Mouse (Mus musculus) gastrocnemius, adult 8-10 months (tissue): ENCODE data around the gene Map3k11. TPM values are rescaled to one million over a fixed set of nuclear protein-coding genes. Genes with fewer than 3 reads are reported as not detected.
A peak's percentile ranks its signal among the peaks of the same experiment; 100 is the strongest.
"Not testable (repeated sequence)": the region's sequence is repeated elsewhere in the genome, so short reads cannot be mapped to it uniquely, and the experiment has no call there.

ENCODE experiments used
- DNase-seq, 2 experiments: peaks; one replicate each; pipeline ENCODE4 v3.0.0; 2022; ENCODE audit warnings: low spot score in 2 of 2
- total RNA-seq, 4 experiments: library from RNA; stranded (reverse); gene quantifications; 2 replicates each; pipeline ENCODE4 v1.2.4; 2022

Gene Map3k11
- total RNA-seq, 4 experiments from 2014 or later, result 7.1 to 8.7 (median 8.1) TPM

DNA sequence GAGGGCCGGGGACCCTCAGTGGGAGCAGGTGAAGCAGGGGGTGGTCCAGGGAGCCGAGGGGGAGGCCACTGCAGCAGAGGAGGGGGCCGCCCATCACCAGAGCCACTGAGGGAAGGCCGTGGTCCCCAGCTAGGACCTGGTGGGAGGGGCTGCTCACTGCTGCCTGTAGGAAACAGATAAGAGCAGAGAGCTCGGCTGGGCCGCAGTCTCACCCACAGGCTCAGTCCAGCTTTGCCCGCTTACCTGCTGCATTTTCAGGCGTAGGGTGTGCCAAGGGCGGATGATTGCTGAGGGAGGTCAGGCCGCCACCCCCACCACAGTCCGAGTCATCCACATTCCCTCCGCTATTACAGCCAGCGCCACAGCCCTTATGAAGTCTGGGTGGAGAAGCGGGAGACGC, 23.1 kb upstream of the Map3k11 start:
- DNase-seq, result no peak

- DNase-seq, result no peak
Measured at GRCm38 (mm10) chr19:5666386-5666785, 22.2 kb upstream of the Map3k11 start.

GRCm38 (mm10) chr19:5668372-5668771, 20.2 kb upstream of the Map3k11 start:
- no peak for DNase-seq

- DNase-seq, result no peak
Measured at GRCm38 (mm10) chr19:5680432-5680831, 8.1 kb upstream of the Map3k11 start.

DNA sequence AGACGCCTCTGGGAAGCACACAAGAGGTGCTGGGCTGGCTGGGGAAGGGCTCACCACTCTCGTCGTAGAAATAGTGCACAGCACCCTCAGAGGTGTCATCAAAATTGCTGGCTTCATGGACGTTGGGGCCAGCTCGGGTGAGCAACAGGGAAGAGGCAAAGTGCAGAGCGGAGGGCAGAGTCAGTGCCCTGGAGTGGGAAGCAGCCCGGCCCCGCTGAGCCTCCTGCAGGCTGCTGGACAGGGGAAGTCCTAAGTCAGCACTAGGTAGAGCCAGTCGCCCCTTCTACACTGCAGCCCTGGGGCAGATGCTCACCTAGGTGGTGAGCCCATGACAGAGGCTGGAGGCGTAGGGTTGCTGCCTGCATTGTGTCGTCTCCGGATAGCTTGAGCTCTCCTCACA, 4.3 kb upstream of the Map3k11 start:
- no peak for DNase-seq

DNA sequence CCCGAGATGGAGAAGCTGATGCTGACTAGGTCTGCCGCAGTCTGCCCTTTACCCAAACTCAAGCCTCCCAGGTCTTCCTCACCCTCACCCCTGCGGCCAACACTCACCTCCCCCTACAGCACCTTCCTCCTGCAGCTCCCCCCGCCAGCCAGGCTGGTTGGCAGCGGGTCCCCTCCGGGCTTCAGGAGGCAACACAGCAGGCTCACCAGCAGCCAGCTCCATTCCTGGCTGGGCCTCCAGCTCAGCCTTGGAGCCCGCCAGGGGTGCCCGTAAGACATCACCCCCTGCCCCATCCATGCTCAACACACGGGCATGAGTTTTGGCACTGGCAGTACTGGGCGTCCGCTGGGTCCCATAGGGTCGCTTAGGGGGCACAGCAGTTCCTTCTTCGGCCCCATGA, 3.6 kb upstream of the Map3k11 start:
- DNase-seq, result no peak

GRCm38 (mm10) chr19:5685431-5685830, 3.1 kb upstream of the Map3k11 start:
- DNase-seq, result no peak

GRCm38 (mm10) chr19:5685861-5686260, 2.7 kb upstream of the Map3k11 start:
- DNase-seq, result no peak

DNA sequence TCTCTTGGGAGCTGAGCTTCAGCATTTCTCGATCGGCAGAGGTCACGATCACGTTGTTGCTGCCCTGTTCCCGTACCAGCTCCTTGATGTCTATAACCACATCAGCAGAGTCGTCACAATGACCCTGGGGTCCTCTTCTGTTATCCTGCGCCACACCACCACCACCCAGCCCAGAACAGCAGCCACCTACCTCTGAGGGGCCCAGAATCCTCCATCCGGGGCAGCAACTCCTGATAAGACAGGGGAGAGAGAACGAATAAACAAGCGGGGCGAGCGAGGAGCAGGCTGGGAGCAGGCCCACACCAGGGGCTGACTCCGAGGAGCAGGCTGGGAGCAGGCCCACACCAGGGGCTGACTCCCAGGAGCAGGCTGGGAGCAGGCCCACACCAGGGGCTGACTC, 2.1 kb upstream of the Map3k11 start:
- no peak for DNase-seq

DNA sequence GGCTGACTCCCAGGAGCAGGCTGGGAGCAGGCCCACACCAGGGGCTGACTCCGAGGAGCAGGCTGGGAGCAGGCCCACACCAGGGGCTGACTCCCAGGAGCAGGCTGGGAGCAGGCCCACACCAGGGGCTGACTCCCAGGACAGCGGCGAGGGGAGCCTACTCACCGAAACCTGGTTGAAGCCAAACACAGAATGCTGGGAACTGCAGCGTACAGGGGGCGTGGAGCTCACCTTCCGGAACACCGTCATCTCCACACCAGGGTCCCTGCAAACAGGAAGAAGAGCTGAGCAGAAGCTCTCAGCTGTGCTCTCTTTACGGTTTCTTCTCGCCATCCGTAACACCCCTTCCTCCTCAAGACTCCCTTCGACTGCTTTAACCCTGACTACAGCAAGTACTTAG, 1.6 kb upstream of the Map3k11 start:
- not testable (repeated sequence) for DNase-seq

DNA sequence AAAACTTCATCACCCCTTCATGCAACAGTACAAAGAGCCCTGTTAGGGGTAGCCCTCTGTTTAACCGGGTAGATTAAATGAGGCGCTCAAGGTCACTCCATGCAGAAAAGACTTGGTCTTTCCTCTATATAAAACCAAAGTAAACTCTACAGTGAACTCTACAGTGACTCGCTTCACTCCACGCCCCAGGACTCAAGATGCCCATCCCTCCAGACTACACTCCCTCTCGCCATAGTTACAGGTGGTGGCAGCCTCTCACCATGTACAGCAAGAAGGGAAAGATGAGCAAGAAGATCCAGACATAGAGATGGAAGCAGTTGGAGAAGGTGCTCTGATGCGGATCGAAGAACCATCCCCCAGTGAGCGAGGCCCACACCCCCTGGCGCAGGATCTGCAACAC, 804 bp upstream of the Map3k11 start:
- DNase-seq, result no peak

- no peak for DNase-seq
Measured at GRCm38 (mm10) chr19:5689088-5689428, 516 bp downstream of the Map3k11 start.

- peak; percentile 77 to 81 for DNase-seq
Measured at GRCm38 (mm10) chr19:5689565-5690342, 1.2 kb downstream of the Map3k11 start.

- no peak for DNase-seq
Measured at GRCm38 (mm10) chr19:5690343-5690735, 1.8 kb downstream of the Map3k11 start.

GRCm38 (mm10) chr19:5691601-5692000, 3.1 kb downstream of the Map3k11 start:
- DNase-seq, result no peak

- DNase-seq, result no peak
Measured at GRCm38 (mm10) chr19:5692086-5692912, 3.8 kb downstream of the Map3k11 start.

- no peak for DNase-seq
Measured at GRCm38 (mm10) chr19:5692913-5693396, 4.4 kb downstream of the Map3k11 start.

GRCm38 (mm10) chr19:5693801-5694200, 5.3 kb downstream of the Map3k11 start:
- DNase-seq, result no peak

DNA sequence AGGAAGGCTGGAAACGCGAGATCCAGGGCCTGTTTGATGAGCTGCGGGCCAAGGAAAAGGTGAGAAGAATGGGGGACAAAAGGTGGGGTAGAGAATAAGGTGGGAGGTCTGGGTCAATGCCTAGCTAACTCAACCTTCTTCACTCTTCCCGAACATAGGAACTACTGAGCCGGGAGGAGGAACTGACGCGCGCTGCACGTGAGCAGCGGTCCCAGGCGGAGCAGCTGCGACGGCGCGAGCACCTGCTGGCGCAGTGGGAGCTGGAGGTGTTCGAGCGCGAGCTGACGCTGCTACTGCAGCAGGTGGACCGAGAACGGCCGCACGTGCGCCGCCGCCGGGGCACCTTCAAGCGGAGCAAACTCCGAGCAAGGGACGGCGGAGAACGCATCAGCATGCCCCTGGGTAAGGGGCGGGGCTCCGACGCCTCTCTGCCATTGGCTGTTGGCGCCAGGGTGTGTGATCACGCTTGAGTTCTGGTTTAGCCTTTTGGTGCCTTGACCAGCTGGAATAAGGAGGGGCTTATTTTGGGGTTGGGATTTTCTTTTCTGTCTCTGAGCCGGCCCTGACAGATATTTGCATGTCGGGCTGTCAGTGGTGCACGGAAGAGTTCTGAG, 7.4 kb downstream of the Map3k11 start:
- no peak for DNase-seq

- no peak for DNase-seq
Measured at GRCm38 (mm10) chr19:5704163-5704800, 15.7 kb downstream of the Map3k11 start, which contains the start of gene Kcnk7. Kcnk7 (plus strand) TSS chr19:5704367.

DNA sequence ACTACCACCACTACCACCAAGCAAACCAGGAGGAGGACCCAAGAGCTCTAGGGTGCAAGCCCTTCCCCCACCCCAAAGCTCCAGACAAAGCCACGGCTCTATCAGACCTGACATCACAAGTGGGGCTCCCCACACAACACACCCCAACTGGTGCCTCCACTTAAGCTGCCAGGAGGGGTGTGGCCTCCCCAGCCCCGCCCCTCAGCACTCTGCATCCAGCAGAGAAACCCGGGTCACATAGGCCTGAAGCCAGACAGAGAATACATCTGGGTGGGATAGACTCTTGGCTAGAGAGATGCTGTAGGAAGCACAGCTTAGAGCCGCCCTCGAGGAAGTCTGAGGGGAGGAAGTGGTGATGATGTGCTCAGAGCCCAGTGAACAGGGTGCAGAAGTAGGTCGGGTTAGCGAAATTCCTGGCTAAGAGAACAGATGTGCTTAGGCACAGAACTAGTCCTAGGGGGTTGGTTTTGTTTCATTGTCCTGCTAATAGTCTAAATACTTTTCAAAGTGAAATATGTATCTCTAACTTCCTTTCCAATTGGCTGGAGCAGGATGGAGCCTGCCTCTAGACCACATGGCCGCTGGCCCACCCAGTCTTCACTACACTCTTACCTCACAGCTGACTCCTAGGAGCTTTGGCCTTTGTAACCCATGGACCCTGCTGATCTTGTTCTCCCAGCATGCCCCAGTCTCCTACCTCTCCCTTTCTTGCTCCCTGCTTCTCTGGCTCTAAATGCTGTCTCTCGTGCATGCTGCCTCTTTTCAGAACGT, 16.4 kb downstream of the Map3k11 start:
- no peak for DNase-seq
